ENCODE assay signal across 8 mouse cellular contexts in the genomic region with DNA sequence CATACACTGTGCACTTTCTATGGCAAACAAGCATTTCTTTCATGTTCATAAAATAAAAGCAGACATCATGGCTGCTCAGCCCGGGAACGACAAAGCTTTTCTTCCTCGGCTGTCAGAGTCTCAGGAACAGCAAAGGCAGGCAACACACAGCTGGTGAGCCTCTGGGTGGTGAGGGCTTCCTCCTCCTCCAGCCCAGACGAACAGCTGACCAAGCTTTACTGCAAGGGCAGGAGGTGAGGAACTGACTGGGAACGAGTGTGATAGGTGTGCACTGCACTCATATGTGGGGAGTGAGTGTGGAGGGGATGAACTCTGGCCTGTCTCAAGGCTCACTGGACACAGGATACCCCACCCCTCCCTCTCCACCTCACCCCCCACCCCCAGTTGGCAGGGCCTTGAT. TPM values are rescaled to one million over a fixed set of nuclear protein-coding genes. Genes with fewer than 3 reads are reported as not detected.
DNase-seq lines count a peak whose midpoint lies in the region; ATAC-seq and TF ChIP-seq lines count a peak whose summit lies in the region.
"Had no signal": no experiment of that assay in that cellular context is flagged by ENCODE, and none has a peak within 500 bp of the region (broad histone marks: within the 10 kb centered on the region; RNA-seq: fewer than 3 reads in every experiment).

No protein-coding gene starts in this region.

- H3K27me3 ChIP-seq in heart, embryonic 10.5 days (ENCODE audit: insufficient read depth, poor library complexity, severe bottlenecking): no peaks in the 10 kb centered on the region
- H3K27me3 ChIP-seq in neural tube, embryonic 13.5 days: no peaks in the 10 kb centered on the region
- no peaks in the 10 kb centered on the region for H3K27me3 ChIP-seq in kidney, adult 2 months (replicated peaks; ENCODE audit: control insufficient read depth, insufficient read depth, low read length)

- H3K9ac ChIP-seq in neural tube, embryonic 13.5 days: no peak overlapping the region

- WGBS in heart, embryonic 10.5 days: 61% methylated on average over 5 of the region's 5 CpGs
- 48% methylated on average over 5 of the region's 5 CpGs for WGBS in neural tube, embryonic 13.5 days
- 19% methylated on average over 5 of the region's 5 CpGs for WGBS in kidney, adult 2 months

- H3K27ac ChIP-seq in heart, embryonic 10.5 days: peak overlapping the region; percentile 23; the same call in 1 of the 2 replicates
- peak overlapping the region; percentile 99 for H3K27ac ChIP-seq in neural tube, embryonic 13.5 days (replicated peaks)
- H3K27ac ChIP-seq in kidney, adult 2 months (ENCODE audit: insufficient read depth, low read depth, low read length): no peak overlapping the region

- no peak overlapping the region for H3K4me3 ChIP-seq in heart, embryonic 10.5 days
- no peak overlapping the region for H3K4me3 ChIP-seq in neural tube, embryonic 13.5 days
- no peak overlapping the region for H3K4me3 ChIP-seq in kidney, adult 2 months (ENCODE audit: insufficient read depth, low read depth, low read length)
- H3K4me3 ChIP-seq: megakaryocyte, embryonic 14.5 days had no signal

- intact Hi-C loops in heart, postnatal 25 days (cut with DNase I): loop anchor here (2.0 kb wide), 1 partner anchor 24 kb away; a partner anchor contains a TSS

- no peaks in the 10 kb centered on the region for H3K9me3 ChIP-seq in heart, embryonic 10.5 days
- H3K9me3 ChIP-seq in neural tube, embryonic 13.5 days: no peaks in the 10 kb centered on the region
- H3K9me3 ChIP-seq: megakaryocyte, embryonic 14.5 days had no signal

- peaks cover 63% of the 10 kb centered on the region for H3K36me3 ChIP-seq in heart, embryonic 10.5 days
- H3K36me3 ChIP-seq in neural tube, embryonic 13.5 days: peaks cover 48% of the 10 kb centered on the region
- H3K36me3 ChIP-seq in kidney, adult 2 months (ENCODE audit: control insufficient read depth, insufficient read depth, low read length): peaks cover 12% of the 10 kb centered on the region; the same call in 1 of the 2 replicates

- H3K4me2 ChIP-seq in neural tube, embryonic 13.5 days: no peak overlapping the region

- TF ChIP-seq POLR2A in kidney, adult 2 months (IDR thresholded peaks at IDR 0.05; ENCODE audit: low read depth, low read length): no peak

- peaks cover 63% of the 10 kb centered on the region for H3K4me1 ChIP-seq in heart, embryonic 10.5 days
- H3K4me1 ChIP-seq in neural tube, embryonic 13.5 days (replicated peaks): peaks cover 59% of the 10 kb centered on the region
- peaks cover 27% of the 10 kb centered on the region for H3K4me1 ChIP-seq in kidney, adult 2 months (ENCODE audit: control insufficient read depth, insufficient read depth, low read length)

- ATAC-seq in neural tube, embryonic 13.5 days (ENCODE audit: low read depth): no peak

- DNase-seq in heart, embryonic 10.5 days (ENCODE audit: low spot score): no peak
- no peak for DNase-seq in heart, postnatal 25 days (ENCODE audit: low spot score)
- DNase-seq in neural tube, embryonic 10.5 days (ENCODE audit: extremely low spot score, low spot score): no peak
- peak; percentile 28 for DNase-seq in kidney, adult 2 months
- DNase-seq in Muller cell, postnatal 12 days (ENCODE audit: inconsistent ontology term): no peak
- no peak for DNase-seq in urinary bladder, adult 2 months (ENCODE audit: low spot score)

- TF ChIP-seq CTCF in kidney, adult 2 months (conservative IDR thresholded peaks at IDR 0.05; ENCODE audit: insufficient read depth, insufficient read length, low read depth, low read length): no peak

RNA-seq across cellular contexts. Expression of a gene that starts 24.7 kb away (rescaled TPM):
- 53.2 and 54.4 TPM in 2 replicates for polyA plus RNA-seq in heart, embryonic 10.5 days (2016; fragmentation: Nextera tagmentation; extraction: Ambion mirVana)
- total RNA-seq in heart, postnatal 25 days (2021): 10 to 100 TPM; 18.7 to 20.7 TPM
- polyA plus RNA-seq in neural tube, embryonic 13.5 days (2015; fragmentation: Nextera tagmentation; extraction: Ambion mirVana): 51.0 and 51.6 TPM in 2 replicates
- polyA plus RNA-seq in kidney, adult 2 months (2012; rRNA removed): 115 and 137 TPM in 2 replicates
- polyA plus RNA-seq in urinary bladder, adult 2 months (2012; rRNA removed): 40.1 and 42.5 TPM in 2 replicates

RNA-seq across cellular contexts. Expression of a gene that starts 28.1 kb away (rescaled TPM):
- not detected in 2 replicates for polyA plus RNA-seq in heart, embryonic 10.5 days (2016; fragmentation: Nextera tagmentation; extraction: Ambion mirVana)
- total RNA-seq in heart, postnatal 25 days (2021): not detected
- polyA plus RNA-seq in neural tube, embryonic 13.5 days (2015; fragmentation: Nextera tagmentation; extraction: Ambion mirVana): not detected in 2 replicates
- 0.17 and 0.29 TPM in 2 replicates for polyA plus RNA-seq in kidney, adult 2 months (2012; rRNA removed)
- polyA plus RNA-seq in urinary bladder, adult 2 months (2012; rRNA removed): 0.40 and 2.3 TPM in 2 replicates
